Mouse (Mus musculus): ENCODE results near the gene Retnlb.

DNA sequence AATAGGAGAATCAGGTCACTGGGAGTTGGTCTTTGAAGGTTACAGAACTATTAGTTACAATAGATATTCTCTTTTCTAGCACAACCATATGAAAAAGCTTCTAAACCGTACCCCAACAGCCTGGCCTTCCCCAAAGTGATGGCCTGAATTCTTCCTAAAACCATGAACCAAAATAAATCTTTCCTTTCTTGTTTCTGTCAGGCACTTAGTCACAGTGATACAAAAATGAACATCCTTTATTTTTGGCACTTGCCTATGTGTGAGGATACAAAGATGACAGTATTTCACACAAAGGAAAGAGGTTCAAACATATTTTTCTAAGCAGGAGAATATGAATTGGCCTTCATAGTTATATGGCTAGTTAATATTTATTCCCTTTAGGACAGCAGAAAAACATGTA lies 11.2 kb upstream of the Retnlb start:
- TF ChIP-seq POLR2A (IDR thresholded peaks at IDR 0.05; ENCODE audit: borderline replicate concordance, control insufficient read depth, low read depth, low read length) (no peak), CTCF (IDR thresholded peaks at IDR 0.05; ENCODE audit: control insufficient read depth, insufficient read depth, low read length) (no peak)
